Mouse (Mus musculus) lung, postnatal 0 days (tissue): ENCODE results near the gene Scube3. TPM values are rescaled to one million over a fixed set of nuclear protein-coding genes. Genes with fewer than 3 reads are reported as not detected.
A peak's percentile ranks its signal among the peaks of the same experiment; 100 is the strongest.

Experiments used
- ATAC-seq: fragments of 200-750 bp; cut with Nextera tagmentation; 2 replicates; pipeline ENCODE4 v1.8.0; 2017; ENCODE audit warnings: moderate library complexity
- DNase-seq: peaks from one replicate; pipeline ENCODE4 v3.0.0-alpha.2; 2016; ENCODE audit warnings: low spot score
- H3K27ac ChIP-seq: fragments of 300-500 bp; sonication (generic); 2 replicates; pipeline ENCODE4 v1.5.1; 2014; ENCODE audit warnings: antibody characterized with exemption, mild to moderate bottlenecking, low read length, mixed read lengths
- H3K27me3 ChIP-seq: fragments of 300-500 bp; sonication (generic); replicated peaks from 2 replicates; pipeline ENCODE4 v1.6.1; 2014; ENCODE audit warnings: low read length, mixed read lengths; ENCODE audit not compliant: insufficient read depth
- H3K36me3 ChIP-seq: fragments of 300-500 bp; sonication (generic); 2 replicates; pipeline ENCODE4 v1.6.1; 2014; ENCODE audit warnings: low read length, mixed read lengths; ENCODE audit not compliant: insufficient read depth
- H3K4me1 ChIP-seq: fragments of 300-500 bp; sonication (generic); 2 replicates; pipeline ENCODE4 v1.6.1; 2014; ENCODE audit warnings: antibody characterized with exemption, low read depth, low read length, mixed read lengths; ENCODE audit not compliant: insufficient read depth
- H3K4me2 ChIP-seq: fragments of 300-500 bp; sonication (generic); replicated peaks from 2 replicates; pipeline ENCODE4 v1.6.1; 2014; ENCODE audit warnings: low read depth, mild to moderate bottlenecking, low read length, moderate library complexity, mixed read lengths
- H3K4me3 ChIP-seq: fragments of 300-500 bp; sonication (generic); 2 replicates; pipeline ENCODE4 v1.5.1; 2014; ENCODE audit warnings: low read depth, low read length
- H3K9ac ChIP-seq: fragments of 300-500 bp; sonication (generic); replicated peaks from 2 replicates; pipeline ENCODE4 v1.6.1; 2014; ENCODE audit warnings: low read depth, mild to moderate bottlenecking
- H3K9me3 ChIP-seq: fragments of 300-500 bp; sonication (generic); 2 replicates; pipeline ENCODE4 v1.6.1; 2016; ENCODE audit warnings: low read length, mixed read lengths
- CTCF ChIP-seq: IDR thresholded peaks from 2 replicates; pipeline ENCODE4 v1.5.1; 2016; ENCODE audit warnings: antibody characterized with exemption, mild to moderate bottlenecking
- EP300 ChIP-seq: IDR thresholded peaks from 2 replicates; pipeline ENCODE4 v1.6.1; 2016; ENCODE audit warnings: antibody characterized with exemption, mild to moderate bottlenecking, control low read depth
- WGBS: fragments of 180-500 bp; shearing (Covaris S2); extraction: QIAGEN DNeasy Blood & Tissue Kit; methylation state at CpG from one replicate; pipeline ENCODE4 v1.1.7; 2014; 5-methylcytosine and 5-hydroxymethylcytosine counted together
- polyA plus RNA-seq: library from polyadenylated mRNA; unstranded; fragments of >200 nt; fragmentation: Nextera tagmentation; extraction: Ambion mirVana; gene quantifications from 2 replicates; pipeline ENCODE4 v1.2.1, GENCODE M21; 2015

The Scube3 gene
- polyA plus RNA-seq, 1 experiment from 2014 or later, result 0.30 TPM

DNA sequence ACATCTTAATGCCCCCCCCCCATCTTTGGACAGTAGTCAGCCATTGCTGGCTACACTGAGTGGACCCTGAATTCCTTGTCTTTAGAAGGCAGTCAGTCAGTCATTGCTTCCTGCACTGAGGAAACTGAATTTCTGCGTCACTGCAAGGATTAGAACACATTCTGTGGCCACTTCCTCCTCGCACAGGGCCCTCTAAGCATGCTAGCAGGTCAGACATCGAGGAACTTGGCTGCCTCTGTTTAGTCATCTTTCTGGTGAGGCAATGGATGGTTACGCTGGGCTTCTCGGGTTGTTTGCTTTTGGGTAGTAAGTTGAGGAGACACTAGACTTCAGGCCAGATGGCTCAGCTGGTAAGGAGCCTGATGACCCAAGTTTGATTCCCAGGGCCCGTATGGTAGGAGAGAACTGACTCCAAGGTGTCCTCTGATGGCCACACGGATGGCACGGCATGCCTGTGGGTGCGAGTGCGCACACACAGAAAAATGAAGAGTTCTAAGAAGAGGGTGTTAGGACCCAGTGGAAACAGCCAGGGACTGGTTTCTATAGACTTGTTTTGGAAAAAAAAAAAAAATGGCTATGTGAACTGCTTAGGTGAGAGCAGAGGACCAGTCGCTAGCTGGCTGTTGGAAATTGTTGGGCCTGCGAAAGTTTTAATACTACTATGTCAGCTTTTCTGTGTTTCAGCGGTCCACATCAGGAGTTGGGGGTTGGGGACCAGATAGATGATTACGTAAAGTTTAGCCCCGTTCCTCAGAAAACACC lies 39.0 kb downstream of the Scube3 start:
- Histone ChIP-seq H3K4me2 (no peak overlapping the region), H3K9ac (no peak overlapping the region), H3K9me3 (no peaks in the 10 kb centered on the region), H3K4me3 (no peak overlapping the region), H3K4me1 (peaks cover 14% of the 10 kb centered on the region; the same call in 1 of the 2 replicates), H3K36me3 (no peaks in the 10 kb centered on the region), H3K27me3 (no peaks in the 10 kb centered on the region), H3K27ac (no peak overlapping the region)
- ATAC-seq, result no peak
- TF ChIP-seq CTCF (no peak), EP300 (no peak)
- peak; percentile 53 for DNase-seq
- WGBS, result 64% methylated on average over 15 of the region's 15 CpGs

DNA sequence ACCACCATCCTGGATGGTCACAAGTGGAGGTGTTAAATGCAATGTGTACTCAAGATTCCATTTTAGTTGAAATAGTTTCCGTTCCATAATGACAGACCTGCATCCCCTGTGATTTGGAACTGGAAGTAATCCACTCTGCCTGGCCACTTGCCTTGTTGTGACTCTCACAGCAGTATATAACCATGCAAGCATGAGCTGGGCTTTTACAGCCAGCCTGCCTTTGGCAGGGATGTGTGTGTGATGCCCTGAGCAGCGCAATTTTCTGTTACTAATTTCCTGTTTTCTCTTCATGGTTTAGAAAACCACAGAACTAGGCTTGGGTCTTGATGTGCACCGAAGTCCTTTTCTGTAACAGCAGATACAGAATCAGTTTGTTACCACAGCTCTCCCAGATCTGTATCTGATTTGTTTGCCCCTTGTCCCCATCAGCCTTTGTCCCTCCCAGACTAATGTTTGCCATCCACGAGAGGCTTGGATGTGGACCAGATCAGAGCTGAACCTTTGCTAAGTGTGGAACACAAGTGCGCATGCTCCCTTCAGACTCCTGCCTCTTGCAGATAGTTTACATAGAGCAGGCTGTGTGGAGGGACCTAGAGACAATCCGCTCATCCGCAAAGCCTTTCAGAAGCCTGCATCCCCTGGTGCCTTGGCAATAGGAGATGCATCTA lies 43.2 kb downstream of the Scube3 start:
- WGBS, result 62% methylated on average over 7 of the region's 7 CpGs

GRCm38 (mm10) chr17:28188313-28188712 lies 46.4 kb downstream of the Scube3 start:
- no peak overlapping the region for H3K4me3 ChIP-seq
- ATAC-seq, result no peak
- H3K4me1 ChIP-seq, result no peaks in the 10 kb centered on the region
- peaks cover 12% of the 10 kb centered on the region; the same call in 1 of the 2 replicates for H3K36me3 ChIP-seq
- WGBS, result 87% methylated on average over 5 of the region's 5 CpGs
- no peak overlapping the region for H3K9ac ChIP-seq
- H3K4me2 ChIP-seq, result no peak overlapping the region
- no peak overlapping the region for H3K27ac ChIP-seq
- no peaks in the 10 kb centered on the region for H3K27me3 ChIP-seq
- TF ChIP-seq CTCF (no peak), EP300 (no peak)
- H3K9me3 ChIP-seq, result no peaks in the 10 kb centered on the region
- DNase-seq, result no peak

More for the DNA sequence above, 43.2 kb downstream of the Scube3 start:
- no peak overlapping the region for H3K9ac ChIP-seq
- peaks cover 5% of the 10 kb centered on the region; the same call in 1 of the 2 replicates for H3K4me1 ChIP-seq
- H3K4me3 ChIP-seq, result no peak overlapping the region
- ATAC-seq, result no peak; the same call in 1 of the 2 replicates
- H3K27me3 ChIP-seq, result no peaks in the 10 kb centered on the region
- no peak overlapping the region for H3K4me2 ChIP-seq
- H3K9me3 ChIP-seq, result no peaks in the 10 kb centered on the region
- no peaks in the 10 kb centered on the region for H3K36me3 ChIP-seq
- H3K27ac ChIP-seq, result no peak overlapping the region
- DNase-seq, result peak; percentile 56
- TF ChIP-seq EP300 (no peak), CTCF (no peak)

DNA sequence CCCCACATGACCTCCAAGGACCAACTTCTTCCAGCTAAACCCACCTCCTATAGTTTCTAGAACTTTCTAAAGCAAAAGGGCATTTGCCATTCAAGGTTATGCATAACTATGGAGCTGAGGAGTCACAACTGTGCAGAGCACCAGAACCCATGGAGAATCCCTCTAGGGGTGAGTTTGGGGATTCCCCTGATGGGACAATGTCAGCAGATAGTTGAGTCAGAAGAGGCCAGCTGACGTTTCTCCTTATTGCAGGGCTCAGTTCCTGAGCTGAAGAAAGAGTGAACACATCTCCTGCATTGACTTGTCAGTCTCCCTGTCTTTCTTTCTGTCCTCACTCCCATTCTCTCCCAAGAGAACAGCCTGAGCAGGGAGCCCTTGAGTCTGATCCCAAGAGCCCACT lies 50.8 kb downstream of the Scube3 start:
- peaks cover 21% of the 10 kb centered on the region for H3K36me3 ChIP-seq
- H3K27ac ChIP-seq, result no peak overlapping the region
- no peaks in the 10 kb centered on the region for H3K27me3 ChIP-seq
- ATAC-seq, result no peak
- H3K9ac ChIP-seq, result no peak overlapping the region
- H3K9me3 ChIP-seq, result no peaks in the 10 kb centered on the region
- H3K4me1 ChIP-seq, result no peaks in the 10 kb centered on the region
- no peak for TF ChIP-seq CTCF
- TF ChIP-seq EP300, result no peak
- no peak overlapping the region for H3K4me2 ChIP-seq
- DNase-seq, result no peak
- H3K4me3 ChIP-seq, result no peak overlapping the region
- 74% methylated on average over 1 of the region's 1 CpGs for WGBS

GRCm38 (mm10) chr17:28193559-28193958 lies 51.6 kb downstream of the Scube3 start:
- no peak for ATAC-seq
- no peak overlapping the region for H3K4me2 ChIP-seq
- H3K27ac ChIP-seq, result no peak overlapping the region
- peaks cover 21% of the 10 kb centered on the region for H3K36me3 ChIP-seq
- H3K27me3 ChIP-seq, result no peaks in the 10 kb centered on the region
- 86% methylated on average over 3 of the region's 3 CpGs for WGBS
- TF ChIP-seq CTCF (no peak), EP300 (no peak)
- H3K4me3 ChIP-seq, result no peak overlapping the region
- no peaks in the 10 kb centered on the region for H3K4me1 ChIP-seq
- no peaks in the 10 kb centered on the region for H3K9me3 ChIP-seq
- no peak for DNase-seq
- no peak overlapping the region for H3K9ac ChIP-seq

DNA sequence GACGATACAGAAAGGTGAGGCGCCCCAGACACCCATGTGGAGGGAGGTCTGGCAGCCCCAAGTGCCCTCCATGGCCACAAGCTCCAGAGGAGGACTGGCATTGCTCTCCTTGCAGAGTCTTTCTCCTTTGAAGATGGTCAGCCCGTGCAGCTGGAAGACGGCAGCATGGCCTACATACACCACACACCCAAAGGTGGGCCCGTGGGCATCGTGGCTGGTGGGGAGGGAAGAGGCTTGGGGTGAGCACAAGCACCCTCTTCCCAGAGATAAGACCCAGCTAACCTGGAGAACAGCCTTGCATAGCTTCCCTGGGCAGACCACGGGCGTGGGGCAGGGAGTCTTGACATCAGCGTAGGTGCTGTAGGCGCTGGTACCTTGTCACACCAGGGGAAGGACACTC lies 53.1 kb downstream of the Scube3 start:
- Histone ChIP-seq H3K4me2 (no peak overlapping the region), H3K9me3 (no peaks in the 10 kb centered on the region), H3K4me1 (no peaks in the 10 kb centered on the region), H3K27ac (no peak overlapping the region), H3K27me3 (no peaks in the 10 kb centered on the region), H3K4me3 (no peak overlapping the region), H3K36me3 (peaks cover 21% of the 10 kb centered on the region), H3K9ac (no peak overlapping the region)
- TF ChIP-seq EP300 (no peak), CTCF (no peak)
- WGBS, result 93% methylated on average over 10 of the region's 10 CpGs
- ATAC-seq (no peak), DNase-seq (no peak)
